Mouse (Mus musculus): ENCODE measurements around the gene Glra1.

DNA sequence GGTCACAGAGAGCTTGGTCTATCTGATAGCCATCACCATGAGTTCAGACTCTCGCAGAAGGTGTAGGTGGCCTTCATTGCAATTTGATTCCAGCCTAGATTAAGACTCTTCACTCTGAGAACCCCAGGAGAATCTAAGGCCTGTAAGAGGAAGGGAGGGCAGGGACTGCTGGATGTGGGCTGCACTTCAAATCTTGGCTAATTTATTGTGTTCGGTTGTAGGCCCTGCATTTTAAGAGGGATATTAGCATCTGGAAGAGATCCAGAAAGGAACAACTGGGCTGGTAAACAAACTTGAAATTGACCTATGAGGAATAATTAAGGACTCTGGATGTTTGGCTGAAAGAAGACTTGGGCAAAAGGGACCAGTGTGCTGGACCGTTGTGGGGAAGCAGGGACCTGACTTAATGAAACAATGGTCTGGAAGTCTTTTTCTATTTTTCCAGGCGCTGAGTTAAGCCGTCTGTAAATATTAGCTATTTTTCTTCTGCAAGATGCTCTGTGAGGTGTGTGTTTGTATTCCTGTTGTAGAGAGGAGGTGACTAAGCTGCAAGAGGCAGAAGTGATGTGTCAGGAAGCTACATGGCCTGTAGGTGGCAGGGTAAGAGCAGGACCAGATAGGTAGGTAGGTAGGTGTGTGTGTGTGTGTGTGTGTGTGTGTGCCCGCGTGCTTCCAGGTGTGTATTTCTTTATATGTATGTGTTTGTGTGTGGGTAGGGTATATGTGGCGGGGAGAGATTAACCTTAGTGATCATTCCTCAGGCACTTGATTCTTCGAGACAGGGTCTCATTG lies 18.4 kb downstream of the Glra1 start:
- TF ChIP-seq CTCF (IDR thresholded peaks at IDR 0.05), result no peak
- no peak for TF ChIP-seq POLR2A (IDR thresholded peaks at IDR 0.05; ENCODE audit: insufficient read depth, low read depth, low read length)
- TF ChIP-seq EP300 (IDR thresholded peaks at IDR 0.05; ENCODE audit: insufficient read depth, low read depth, low read length), result no peak
